Mouse (Mus musculus) cortical plate, adult 2 months (tissue): ENCODE results near the gene Nfasc.

Experiments used
- CTCF ChIP-seq: fragments of 200-500 bp; IDR thresholded peaks from 2 replicates; pipeline ENCODE4 v1.5.1; 2011; ENCODE audit warnings: mild to moderate bottlenecking, control low read depth, low read length; ENCODE audit not compliant: insufficient read depth; ENCODE audit errors: extremely low read depth
- POLR2A ChIP-seq: fragments of 200-500 bp; IDR thresholded peaks from 2 replicates; pipeline ENCODE4 v1.6.1; 2011; ENCODE audit warnings: mild to moderate bottlenecking, low read length, control low read depth; ENCODE audit not compliant: insufficient read depth; ENCODE audit errors: extremely low read depth

- no peak for TF ChIP-seq POLR2A
- TF ChIP-seq CTCF: no peak
These were observed 19.2 kb downstream of the Nfasc start for GRCm38 (mm10) chr1:132722362-132722761.
